Mouse (Mus musculus) kidney, adult 2 months (tissue): ENCODE data around the gene Uhrf1bp1.

ENCODE experiments used
- CTCF ChIP-seq: fragments of 200-500 bp; conservative IDR thresholded peaks from 2 replicates; pipeline ENCODE4 v1.5.1; 2011; ENCODE audit warnings: low read depth, mild to moderate bottlenecking, control low read depth, low read length, moderate library complexity, mixed read lengths; ENCODE audit not compliant: insufficient read depth, insufficient read length
- POLR2A ChIP-seq: fragments of 200-500 bp; IDR thresholded peaks from one replicate; pipeline ENCODE4 v1.6.1; 2011; ENCODE audit warnings: low read depth, low read length, control low read depth

DNA sequence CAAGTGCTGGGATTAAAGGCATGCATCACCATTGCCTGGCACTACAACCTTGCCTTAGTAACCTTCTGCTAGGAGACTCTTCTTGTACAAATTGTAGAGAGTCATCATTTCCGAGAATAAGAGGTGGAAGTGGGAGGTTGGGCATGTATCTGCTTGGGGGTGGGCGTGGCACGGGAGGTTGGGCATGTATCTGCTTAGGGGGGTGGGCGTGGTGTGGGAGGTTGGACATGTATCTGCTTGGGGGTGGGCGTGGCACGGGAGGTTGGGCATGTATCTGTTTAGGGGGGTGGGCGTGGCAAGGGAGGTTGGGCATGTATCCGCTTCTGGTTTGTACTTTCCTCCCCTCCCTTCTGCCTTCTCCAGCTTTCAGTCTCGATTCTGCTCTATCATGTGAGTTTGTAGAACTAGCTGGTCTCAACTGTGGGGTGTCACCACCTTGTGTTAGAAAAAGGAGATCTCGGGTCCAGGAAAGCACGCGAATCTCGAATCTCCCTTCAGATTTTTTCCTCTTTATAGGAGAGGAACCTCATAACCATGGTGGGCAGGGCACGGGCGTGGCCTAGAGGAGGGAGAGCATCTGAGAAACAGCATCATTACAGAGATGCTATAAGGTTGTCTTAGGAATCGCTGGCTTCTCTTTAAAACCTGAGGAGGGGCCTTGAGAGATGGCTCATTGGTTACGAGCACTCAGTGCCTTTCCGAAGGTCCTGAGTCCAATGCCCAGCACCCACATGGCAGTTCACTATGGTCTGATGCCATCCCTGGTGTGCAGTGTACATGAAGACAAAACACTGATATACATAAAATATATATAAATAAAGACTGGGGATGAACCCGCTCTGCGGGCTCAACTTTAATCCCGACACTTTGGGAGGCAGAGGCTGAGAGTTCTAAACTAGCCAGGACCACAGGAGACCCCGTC lies 30.0 kb upstream of the Uhrf1bp1 start:
- TF ChIP-seq POLR2A (no peak), CTCF (no peak)
